Mouse (Mus musculus) CH12.LX (cell line): Measurements from ENCODE around the gene Stk19. TPM values are rescaled to one million over a fixed set of nuclear protein-coding genes. Genes with fewer than 3 reads are reported as not detected.
"Not testable (repeated sequence)": the region's sequence is repeated elsewhere in the genome, so short reads cannot be mapped to it uniquely, and the experiment has no call there.

Experiments
- DNase-seq: peaks from one replicate; pipeline ENCODE4 v3.0.0-alpha.2; 2013; ENCODE audit errors: extremely low read depth
- H3K27ac ChIP-seq: 2 replicates; pipeline ENCODE4 v1.5.1; 2012; ENCODE audit warnings: low read depth, mild to moderate bottlenecking, control low read depth, moderate library complexity; ENCODE audit not compliant: insufficient read depth
- H3K27me3 ChIP-seq: replicated peaks from 2 replicates; pipeline ENCODE3; 2012; ENCODE audit warnings: inconsistent platforms
- H3K36me3 ChIP-seq, 2 experiments: replicated peaks in 1 of 2; 2 replicates each; pipeline versions ENCODE3 to v1.6.1; 2012; ENCODE audit warnings: inconsistent platforms in 1 of 2, low read length in 1 of 2, mild to moderate bottlenecking in 1 of 2, mixed read lengths in 1 of 2, moderate library complexity in 1 of 2; ENCODE audit not compliant: control insufficient read depth in 1 of 2, insufficient read depth in 1 of 2
- H3K4me1 ChIP-seq, 2 experiments: 2 replicates each; pipeline ENCODE4 v1.6.1; 2012; ENCODE audit warnings: inconsistent platforms in 1 of 2, moderate library complexity in 1 of 2; ENCODE audit not compliant: insufficient read depth in 2 of 2, control insufficient read depth in 1 of 2
- H3K4me2 ChIP-seq: 2 replicates; pipeline ENCODE4 v1.6.1; 2012; ENCODE audit warnings: low read depth, mild to moderate bottlenecking, control low read depth; ENCODE audit not compliant: poor library complexity, insufficient read depth, severe bottlenecking
- H3K4me3 ChIP-seq, 3 experiments: fragments of 150-350 bp in 1 of 3; sonication (generic) in 1 of 3; replicated peaks in 1 of 3; 2 replicates each; pipeline versions ENCODE3 to v1.5.1; 2011 to 2012; ENCODE audit warnings: low read depth in 2 of 3, low read length in 2 of 3, mild to moderate bottlenecking in 2 of 3, moderate library complexity in 2 of 3, control low read depth in 1 of 3, improper control_type of control experiment in 1 of 3, inconsistent platforms in 1 of 3, mixed read lengths in 1 of 3; ENCODE audit not compliant: poor library complexity in 1 of 3
- H3K79me2 ChIP-seq: replicated peaks from 2 replicates; pipeline ENCODE4 v1.6.1; 2012; ENCODE audit warnings: mild to moderate bottlenecking, moderate library complexity; ENCODE audit not compliant: control insufficient read depth, poor library complexity, insufficient read depth, severe bottlenecking; ENCODE audit errors: extremely low read depth
- H3K9ac ChIP-seq: 2 replicates; pipeline ENCODE4 v1.6.1; 2012; ENCODE audit warnings: low read depth, mild to moderate bottlenecking, control low read depth, moderate library complexity; ENCODE audit not compliant: insufficient read depth
- H3K9me3 ChIP-seq: replicated peaks from 2 replicates; pipeline ENCODE3; 2012; ENCODE audit warnings: low read length, inconsistent platforms, mixed read lengths
- CTCF ChIP-seq, 2 experiments: IDR thresholded peaks in 1 of 2; conservative IDR thresholded peaks in 1 of 2; 2 replicates each; pipeline ENCODE4 v1.5.1; 2011 to 2012; ENCODE audit warnings: low read depth in 2 of 2, low read length in 2 of 2, improper control_type of control experiment in 1 of 2, inconsistent platforms in 1 of 2, mild to moderate bottlenecking in 1 of 2, moderate library complexity in 1 of 2
- ELF1 ChIP-seq: IDR thresholded peaks from 2 replicates; pipeline ENCODE4 v1.6.1; 2014; ENCODE audit warnings: low read depth, mild to moderate bottlenecking, inconsistent platforms, low read length, improper control_type of control experiment
- JUN ChIP-seq: IDR thresholded peaks from 2 replicates; pipeline ENCODE4 v1.6.1; 2011; ENCODE audit warnings: low read depth, mild to moderate bottlenecking, low read length, improper control_type of control experiment, moderate library complexity; ENCODE audit not compliant: insufficient read depth
- PAX5 ChIP-seq: IDR thresholded peaks from 2 replicates; pipeline ENCODE4 v1.6.1; 2012; ENCODE audit warnings: low read length, inconsistent platforms, mixed read lengths
- POLR2A ChIP-seq: IDR thresholded peaks from 2 replicates; pipeline ENCODE4 v1.6.1; 2011; ENCODE audit warnings: low read depth, mild to moderate bottlenecking, improper control_type of control experiment, low read length
- RAD21 ChIP-seq: IDR thresholded peaks from 2 replicates; pipeline ENCODE4 v1.6.1; 2011; ENCODE audit warnings: low read depth, mild to moderate bottlenecking, low read length, improper control_type of control experiment, moderate library complexity
- SMC3 ChIP-seq: IDR thresholded peaks from 2 replicates; pipeline ENCODE4 v1.6.1; 2011; ENCODE audit warnings: low read depth, low read length, improper control_type of control experiment
- TCF12 ChIP-seq: IDR thresholded peaks from 2 replicates; pipeline ENCODE4 v1.6.1; 2014; ENCODE audit warnings: low read depth, mild to moderate bottlenecking, inconsistent platforms, low read length, improper control_type of control experiment
- USF2 ChIP-seq: conservative IDR thresholded peaks from 2 replicates; pipeline ENCODE4 v1.6.1; 2011; ENCODE audit warnings: low read depth, low read length, improper control_type of control experiment
- ZC3H11A ChIP-seq: IDR thresholded peaks from 2 replicates; pipeline ENCODE4 v1.6.1; 2012; ENCODE audit warnings: low read depth, mild to moderate bottlenecking, inconsistent platforms, low read length, improper control_type of control experiment
- dilution Hi-C: fragments of 300-500 bp; cut with MboI; formaldehyde crosslinking; loops from 2 replicates; pipeline ENCODE4 v1.14.3; 2020; ENCODE audit warnings: low sequenced_read_pairs; ENCODE audit not compliant: extremely low pct_unique_long_range_greater_than_20kb, extremely low pct_ligation_motif_present
- in situ Hi-C: fragments of 300-500 bp; cut with MboI; formaldehyde crosslinking; loops from 3 replicates; pipeline ENCODE4 v1.14.3; 2019; ENCODE audit warnings: low sequenced_read_pairs, low pct_ligation_motif_present, low pct_unique_long_range_greater_than_20kb, mixed read lengths
- polyA plus RNA-seq: library from polyadenylated mRNA; unstranded; fragments of >175 nt; gene quantifications from 2 replicates; pipeline ENCODE4 v1.2.1, GENCODE M21; 2012; ENCODE audit warnings: low read depth; ENCODE audit not compliant: insufficient read length
- total RNA-seq, 2 experiments: library from RNA; depleted of rRNA; stranded (reverse); fragments of 300-350 nt in 1 of 2; fragments of >200 nt in 1 of 2; gene quantifications; 2 replicates each; pipeline ENCODE4 v1.2.3; 2012 to 2014

The Stk19 gene
- total and polyA plus RNA-seq, 3 experiments: 22.6 to 37.1 (median 27.7) TPM

DNA sequence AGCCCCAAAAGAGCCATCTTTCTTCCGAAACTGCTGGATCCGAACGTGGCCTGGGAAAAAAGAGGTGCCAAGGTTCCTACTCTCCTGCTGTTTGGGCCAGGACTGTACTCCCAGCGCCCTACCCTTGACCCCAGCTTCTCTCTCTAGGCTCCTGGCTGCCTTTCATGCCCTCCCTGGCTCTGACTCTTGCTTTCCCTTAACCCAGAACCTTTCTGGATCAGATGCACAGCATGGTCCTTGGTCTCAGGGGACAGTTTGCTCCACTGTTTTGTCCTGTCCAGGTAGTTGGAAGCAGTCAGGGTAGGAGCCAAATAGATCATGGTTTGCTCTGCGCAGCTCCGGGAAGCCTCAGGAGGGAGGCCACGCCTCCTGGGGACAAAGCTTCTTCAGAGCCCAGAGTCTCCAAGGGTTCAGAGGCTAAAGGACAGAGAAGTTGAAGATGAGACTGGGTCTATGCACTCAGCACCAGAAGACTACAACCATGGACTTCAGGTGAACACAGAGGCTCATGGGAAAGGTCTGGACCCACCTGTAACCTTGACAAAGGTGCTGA is 21.9 kb downstream of the Stk19 start:
- Histone ChIP-seq H3K9ac (no peak overlapping the region), H3K27me3 (no peaks in the 10 kb centered on the region), H3K27ac (no peak overlapping the region), H3K4me3 (no peak overlapping the region), H3K4me1 (peaks cover 0 to 2% of the 10 kb centered on the region in 2 experiments; a peak in 1 of 4 replicates), H3K9me3 (no peaks in the 10 kb centered on the region), H3K36me3 (no peaks in the 10 kb centered on the region), H3K79me2 (no peaks in the 10 kb centered on the region), H3K4me2 (no peak overlapping the region)
- dilution Hi-C loops: no loop called here
- in situ Hi-C loops: loop anchor here (5.0 kb wide), 1 partner anchor 83 kb away; no protein-coding TSS in a partner anchor
- TF ChIP-seq POLR2A (no peak), USF2 (no peak)
- DNase-seq: no peak

DNA sequence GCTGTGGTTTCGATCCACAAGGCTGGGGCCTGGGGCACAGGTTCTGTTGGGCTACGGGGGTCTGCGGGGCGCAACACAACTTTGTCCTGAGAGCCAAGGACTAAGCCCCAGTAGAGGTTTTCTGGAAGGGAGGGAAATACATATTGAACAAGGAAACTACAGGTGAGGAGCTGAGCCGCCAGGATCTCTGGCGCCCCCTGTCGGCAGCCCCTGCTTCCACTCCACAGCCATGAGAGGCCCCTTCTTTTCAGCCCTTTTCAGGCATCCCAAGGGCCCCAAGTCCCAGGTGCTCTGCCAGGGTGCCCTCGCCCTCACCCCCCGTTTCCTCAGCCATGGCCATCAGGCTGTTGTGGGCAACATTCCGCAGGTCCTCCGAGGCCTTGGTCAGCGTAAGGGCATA is 23.0 kb downstream of the Stk19 start:
- H3K4me2 ChIP-seq, H3K4me1 ChIP-seq, H3K9me3 ChIP-seq, H3K27me3 ChIP-seq, H3K27ac ChIP-seq, H3K4me3 ChIP-seq, H3K79me2 ChIP-seq, H3K9ac ChIP-seq, H3K36me3 ChIP-seq, dilution Hi-C loops: not testable (repeated sequence)
- in situ Hi-C loops: loop anchor here (5.0 kb wide), 1 partner anchor 81 kb away; no protein-coding TSS in a partner anchor
- TF ChIP-seq RAD21 (peak; percentile 47), SMC3 (peak; percentile 34), CTCF (conservative IDR thresholded peaks at IDR 0.05 in 1 of 2, IDR thresholded peaks at IDR 0.05 in 1 of 2; ENCODE audit: low read depth in 2 of 2, low read length in 2 of 2) (peak; percentile 56 to 68)
- peak; percentile 29 for DNase-seq

DNA sequence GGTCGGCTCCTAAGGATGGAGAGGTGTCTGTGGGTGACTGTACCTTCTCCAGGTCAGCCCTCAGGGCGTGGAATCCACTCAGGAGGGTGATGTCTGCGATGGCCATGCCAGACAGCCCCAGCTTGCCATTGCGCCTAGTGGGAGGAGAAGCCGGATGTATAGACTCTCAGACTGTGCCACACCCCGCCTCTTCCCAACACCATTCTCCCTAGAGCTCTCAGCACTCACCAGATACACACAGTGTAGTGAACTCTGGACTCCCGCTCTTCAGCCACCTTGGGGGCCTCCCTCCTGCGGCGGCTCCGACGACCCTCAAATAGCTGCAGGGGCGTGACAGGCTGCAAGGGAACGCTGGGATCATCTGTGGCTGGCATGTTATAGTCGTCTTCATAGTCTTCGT is 25.5 kb downstream of the Stk19 start:
- no peak overlapping the region for H3K4me3 ChIP-seq
- no peaks in the 10 kb centered on the region for H3K79me2 ChIP-seq
- H3K27me3 ChIP-seq: no peaks in the 10 kb centered on the region
- no peaks in the 10 kb centered on the region for H3K9me3 ChIP-seq
- dilution Hi-C loops (no loop called here), in situ Hi-C loops (loop anchor here (5.0 kb wide), 1 partner anchor 79 kb away; no protein-coding TSS in a partner anchor)
- no peaks in the 10 kb centered on the region for H3K36me3 ChIP-seq
- H3K9ac ChIP-seq: no peak overlapping the region
- no peaks in the 10 kb centered on the region for H3K4me1 ChIP-seq
- TF ChIP-seq JUN (no peak), RAD21 (no peak), ZC3H11A (no peak), ELF1 (no peak), PAX5 (no peak), TCF12 (no peak)
- no peak for DNase-seq
- H3K27ac ChIP-seq: no peak overlapping the region
- H3K4me2 ChIP-seq: no peak overlapping the region

DNA sequence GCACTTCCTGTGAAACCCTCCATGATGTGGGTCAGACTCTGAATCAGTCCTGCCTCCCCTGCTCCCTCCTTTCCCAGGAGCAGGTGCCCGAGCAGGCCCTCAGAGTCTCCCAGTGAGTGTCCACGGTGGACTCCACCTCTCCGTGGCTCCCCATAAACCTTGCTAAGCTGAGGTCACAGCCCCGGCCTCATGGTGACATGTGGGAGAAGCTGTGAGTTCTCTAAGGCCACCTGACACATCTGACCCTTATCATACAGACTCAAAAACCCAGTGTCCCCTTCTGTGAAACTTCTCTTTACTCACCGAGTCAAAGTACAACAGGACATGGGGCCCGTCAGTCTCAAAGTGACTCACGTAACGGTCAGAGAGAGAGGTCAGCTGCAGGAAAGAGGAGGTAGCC is 25.9 kb downstream of the Stk19 start:
- H3K9me3 ChIP-seq, H3K27ac ChIP-seq, H3K79me2 ChIP-seq, DNase-seq, H3K4me1 ChIP-seq, H3K4me2 ChIP-seq, H3K9ac ChIP-seq, H3K27me3 ChIP-seq, dilution Hi-C loops, H3K36me3 ChIP-seq, H3K4me3 ChIP-seq: not testable (repeated sequence)
- in situ Hi-C loops: loop anchor here (5.0 kb wide), 1 partner anchor 79 kb away; no protein-coding TSS in a partner anchor

DNA sequence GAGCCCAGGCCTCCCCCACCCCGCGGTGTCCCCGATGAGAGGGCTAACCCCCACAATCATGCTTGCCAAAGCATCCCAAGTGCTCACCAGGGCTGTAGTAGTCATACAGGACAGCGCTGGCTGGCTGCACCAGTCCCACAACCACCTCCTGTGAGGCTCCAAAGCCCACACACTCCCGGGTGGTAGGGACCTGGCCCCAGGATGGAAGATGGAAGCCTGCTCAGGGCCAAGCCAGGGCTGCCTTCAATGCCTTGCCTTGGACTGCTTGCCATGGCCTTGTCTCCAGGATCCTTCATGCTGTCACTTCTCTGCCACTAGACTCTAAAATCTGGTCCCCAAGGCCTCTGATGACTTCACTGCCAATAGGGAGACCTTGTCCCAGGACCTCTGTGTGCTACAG is 26.3 kb downstream of the Stk19 start:
- H3K36me3 ChIP-seq, H3K27ac ChIP-seq, H3K79me2 ChIP-seq, H3K4me2 ChIP-seq, H3K9ac ChIP-seq, H3K9me3 ChIP-seq, H3K4me3 ChIP-seq, dilution Hi-C loops, H3K4me1 ChIP-seq, DNase-seq, H3K27me3 ChIP-seq: not testable (repeated sequence)
- in situ Hi-C loops: loop anchor here (5.0 kb wide), 1 partner anchor 78 kb away; no protein-coding TSS in a partner anchor
